Mouse (Mus musculus) spleen, adult 12 weeks (tissue): ENCODE measurements at regions not wholly inside any gene's neighbourhood (a gene's known extent, or its start where the extent isn't known, plus 50 kb on each side); places are given as distances from the start of the nearest gene placed in this dataset.

ENCODE experiments used
- DNase-seq: peaks from one replicate; pipeline ENCODE4 v3.0.0; 2022; ENCODE audit warnings: low spot score

DNA sequence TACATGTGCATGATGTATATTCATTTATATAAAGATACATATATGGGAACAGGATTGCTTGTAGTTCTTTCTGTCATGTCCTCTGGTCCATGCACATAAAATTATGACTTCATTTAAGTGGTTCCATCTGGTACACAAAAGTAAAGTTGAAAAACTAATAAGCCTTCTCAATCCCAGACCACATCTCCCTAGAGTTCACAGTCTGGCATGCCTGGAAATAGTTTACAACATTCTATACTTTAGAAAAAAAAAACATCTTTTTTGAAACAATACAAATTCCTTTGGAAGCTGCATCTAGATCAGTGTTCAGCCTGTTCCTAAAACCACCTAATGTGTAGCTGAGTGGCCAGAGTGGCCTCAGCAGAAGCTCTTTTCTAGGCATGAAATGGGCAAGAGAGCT is 578.2 kb upstream of the Marcks start:
- no peak for DNase-seq

- DNase-seq: no peak
Measured at GRCm38 (mm10) chr10:37711459-37711858, 572.7 kb upstream of the Marcks start.

- DNase-seq: no peak
Measured at GRCm38 (mm10) chr10:37694041-37694690, 555.4 kb upstream of the Marcks start.

DNA sequence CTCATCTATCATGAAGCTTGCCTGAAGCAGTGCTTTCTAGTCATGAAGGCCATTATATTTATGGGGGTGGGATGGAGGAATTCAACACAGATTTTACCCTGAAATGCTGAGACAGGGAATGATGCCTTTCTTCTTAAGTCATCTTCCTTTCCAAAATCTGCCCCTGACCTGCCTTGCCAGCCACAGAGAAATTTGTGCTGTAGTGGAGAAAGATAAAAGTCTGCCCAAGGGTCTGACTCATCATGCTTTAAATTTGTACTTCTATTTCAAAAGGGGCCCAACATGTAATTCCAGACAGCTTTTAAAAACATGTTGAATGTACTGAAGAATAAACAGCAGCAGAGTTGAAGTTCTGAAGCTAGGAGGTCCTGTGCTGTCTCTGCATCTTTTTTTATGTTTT is 554.1 kb upstream of the Marcks start:
- DNase-seq: no peak

DNA sequence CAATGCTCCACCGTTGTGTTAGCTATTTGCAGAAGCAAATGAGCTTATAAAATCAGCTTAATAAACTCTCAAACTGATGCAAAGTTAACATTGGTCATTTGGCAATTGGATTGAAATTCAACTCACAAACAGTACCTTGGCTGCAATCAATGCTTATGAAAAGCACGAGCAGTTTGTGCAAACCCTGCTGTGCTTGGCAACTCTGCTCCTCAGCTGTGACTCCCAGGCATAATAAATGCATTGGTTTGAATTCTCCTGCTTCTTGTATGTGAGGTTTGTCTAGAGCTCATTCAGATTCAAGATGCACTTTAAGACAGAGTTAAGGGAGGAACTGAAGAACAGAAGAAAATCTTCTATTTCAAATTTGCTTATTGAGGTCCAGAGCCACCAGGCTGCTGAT is 553.2 kb upstream of the Marcks start:
- DNase-seq: no peak

GRCm38 (mm10) chr10:37683101-37683500 is 544.4 kb upstream of the Marcks start:
- DNase-seq: no peak

- no peak for DNase-seq
Measured at GRCm38 (mm10) chr10:37680601-37681000, 541.9 kb upstream of the Marcks start.

- no peak for DNase-seq
Measured at GRCm38 (mm10) chr10:37677826-37678225, 539.1 kb upstream of the Marcks start.

DNA sequence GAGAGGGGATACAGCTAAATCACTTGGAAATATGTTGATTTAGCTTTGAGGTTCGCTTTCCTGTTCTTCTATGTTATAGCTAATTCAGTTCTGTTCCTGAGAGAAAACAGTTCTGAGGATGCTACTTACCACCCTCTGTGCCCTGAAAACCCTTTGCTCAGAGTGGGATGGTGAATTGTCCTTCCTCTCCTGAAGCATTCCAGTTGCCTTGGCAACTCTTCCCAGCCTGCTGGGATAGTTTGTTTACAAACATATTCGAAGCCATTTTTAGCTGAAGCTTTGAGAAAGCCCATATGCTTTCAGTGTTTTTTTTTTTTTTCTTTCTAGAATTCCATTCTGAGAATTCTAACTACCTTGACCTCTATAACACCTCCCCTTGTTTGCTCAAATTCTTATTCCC is 530.1 kb upstream of the Marcks start:
- DNase-seq: no peak

DNA sequence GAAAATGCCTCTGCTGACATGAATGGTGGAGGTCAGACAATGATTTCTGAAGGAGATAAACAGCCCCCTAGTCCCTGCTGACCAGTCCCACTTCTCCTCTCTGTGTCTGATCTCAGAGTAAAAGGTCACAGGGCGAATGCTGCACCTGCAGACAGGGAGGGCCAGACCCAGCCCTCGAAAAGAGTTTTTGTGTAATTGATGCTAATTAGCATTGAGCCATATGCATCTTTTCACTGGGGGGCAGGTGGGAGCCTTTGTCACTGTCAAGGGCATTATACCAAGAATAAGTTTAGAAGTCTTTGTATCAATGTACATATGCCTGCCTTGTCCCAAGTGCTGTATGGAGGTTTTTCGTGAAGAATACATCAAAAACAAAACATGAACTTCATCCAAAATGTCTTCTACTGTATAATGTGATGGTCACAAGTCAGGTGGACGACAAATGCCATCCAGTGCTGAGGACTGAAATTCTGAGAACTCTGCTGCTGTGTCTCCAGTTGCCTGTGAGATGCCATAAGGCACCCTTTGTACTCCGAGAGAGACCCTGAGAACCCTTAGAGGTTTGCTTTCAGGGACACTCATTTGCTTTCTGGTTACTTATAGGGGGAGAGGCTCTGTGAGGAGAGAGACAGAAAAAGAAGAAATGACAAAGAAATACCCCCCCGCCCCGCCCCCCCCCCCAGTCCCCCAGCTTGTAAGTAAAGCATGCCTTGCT is 528.5 kb upstream of the Marcks start:
- DNase-seq: no peak

DNA sequence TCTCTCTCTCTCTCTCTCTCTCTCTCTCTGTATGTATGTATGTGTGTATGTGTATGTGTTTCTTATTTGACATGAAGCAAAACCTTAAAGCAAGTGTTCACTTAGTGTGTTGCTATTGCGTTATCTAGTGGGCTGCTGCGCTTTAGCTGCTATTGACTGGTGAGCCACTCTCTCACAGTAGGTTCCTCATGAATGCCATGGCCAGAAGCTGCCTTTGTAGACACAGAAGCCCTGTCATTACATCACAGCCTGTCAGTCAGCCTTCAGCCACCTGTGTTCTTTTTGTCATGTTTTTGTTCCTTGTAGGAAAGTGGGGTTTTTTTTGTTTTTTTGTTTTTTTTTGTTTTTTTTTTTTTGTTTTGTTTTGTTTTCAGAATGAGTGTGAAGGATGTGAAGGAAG is 527.8 kb upstream of the Marcks start:
- DNase-seq: no peak

GRCm38 (mm10) chr10:37637001-37637562 is 498.4 kb upstream of the Marcks start:
- no peak for DNase-seq

- no peak for DNase-seq
Measured at GRCm38 (mm10) chr10:37636421-37636820, 497.7 kb upstream of the Marcks start.

DNA sequence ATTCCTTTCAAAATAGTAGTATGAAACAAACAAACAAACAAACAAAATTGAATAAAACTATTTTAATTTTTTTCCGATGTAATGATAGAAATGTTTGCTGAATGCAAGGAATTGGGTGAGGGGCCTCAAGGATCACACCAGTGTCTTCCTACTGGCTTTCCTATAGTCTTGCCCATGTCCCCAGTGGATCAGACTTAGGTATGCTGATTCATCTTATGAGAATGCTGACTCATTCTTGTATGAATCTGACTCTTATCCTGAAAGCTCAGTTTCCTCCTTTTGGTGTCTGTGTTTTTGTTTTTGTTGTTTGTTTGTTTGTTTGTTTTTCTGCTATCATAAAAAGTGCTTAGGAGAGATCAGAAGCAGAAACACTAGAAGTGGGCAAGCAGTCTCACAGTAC is 491.7 kb upstream of the Marcks start:
- no peak for DNase-seq

GRCm38 (mm10) chr10:37627900-37628299 is 489.2 kb upstream of the Marcks start:
- no peak for DNase-seq

DNA sequence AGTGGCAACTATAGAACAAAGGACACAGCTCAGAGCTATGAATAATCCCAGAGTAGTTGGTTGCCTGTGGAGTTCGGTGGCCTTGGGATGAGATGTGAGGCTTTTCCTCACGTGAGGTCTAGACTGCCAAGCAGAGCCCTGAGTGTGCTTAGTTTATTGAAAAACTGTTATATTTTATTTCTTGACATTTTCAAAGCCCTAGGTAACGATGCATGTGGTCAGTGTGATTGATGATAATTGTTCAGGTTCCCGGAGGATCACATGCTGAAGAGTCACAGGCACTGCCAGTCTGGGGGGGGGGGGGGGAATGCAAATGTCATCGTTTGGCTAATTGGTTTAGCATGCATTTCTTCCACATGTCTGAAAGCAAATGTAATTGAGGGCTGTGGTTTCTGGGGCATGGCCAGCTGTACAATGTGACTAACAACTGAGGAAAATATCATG is 488.1 kb upstream of the Marcks start:
- no peak for DNase-seq

DNA sequence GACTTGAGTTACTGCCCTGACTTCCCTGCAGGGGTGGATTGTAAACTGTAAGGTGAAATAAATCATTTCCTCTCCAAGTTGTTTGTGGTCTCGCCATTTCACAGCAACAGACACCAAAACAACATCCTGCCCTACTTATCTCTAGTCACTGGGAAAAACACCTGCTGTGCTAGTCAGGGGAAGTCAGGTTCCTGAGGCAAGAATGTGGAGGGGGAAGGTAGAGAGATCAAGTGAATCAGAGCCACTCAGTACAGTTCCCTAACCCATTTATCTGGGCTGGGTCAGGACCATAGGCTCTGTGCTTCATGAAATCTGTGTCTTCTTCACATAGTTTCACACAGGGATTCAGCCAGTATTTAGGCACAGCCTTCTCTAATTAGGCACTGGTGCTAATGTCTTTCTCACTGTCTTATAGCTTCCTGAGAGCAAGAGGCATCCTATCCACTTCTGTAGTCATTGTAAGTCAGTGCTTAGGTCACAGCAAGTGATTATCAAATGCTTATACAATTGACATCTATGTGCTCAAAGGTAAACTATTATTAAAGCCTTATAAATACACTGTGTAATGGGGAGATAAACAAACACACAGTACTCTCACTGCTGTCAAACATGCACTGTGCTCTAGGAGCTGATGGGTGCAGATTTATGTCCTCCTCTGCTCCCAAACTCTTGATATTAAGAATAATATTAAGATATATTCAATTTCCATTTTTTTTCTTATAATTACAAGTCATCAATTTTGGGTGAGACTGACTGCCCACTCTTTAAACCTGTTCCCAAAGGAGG is 487.4 kb upstream of the Marcks start:
- no peak for DNase-seq

DNA sequence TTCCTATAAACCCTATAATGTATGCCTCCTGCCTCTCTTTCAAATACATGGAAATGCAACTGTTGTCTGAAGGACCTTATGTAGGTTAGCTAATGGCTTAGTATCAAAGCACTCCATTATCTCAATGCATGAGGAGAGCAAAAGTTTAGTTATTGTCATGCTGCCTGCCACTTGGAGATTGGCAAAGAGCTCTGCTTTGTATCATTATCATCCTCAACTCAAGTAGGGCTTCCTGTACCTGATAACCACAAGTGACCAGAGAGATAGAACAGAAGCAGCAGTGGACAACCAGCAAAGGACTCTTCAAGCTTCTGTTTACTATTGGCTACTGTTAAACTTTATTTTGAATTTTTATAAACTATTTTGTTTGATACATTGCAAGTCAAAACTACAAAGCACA is 484.3 kb upstream of the Marcks start:
- no peak for DNase-seq

- DNase-seq: no peak
Measured at GRCm38 (mm10) chr10:37618606-37619005, 479.9 kb upstream of the Marcks start.

GRCm38 (mm10) chr10:37617708-37618300 is 479.1 kb upstream of the Marcks start:
- DNase-seq: no peak

DNA sequence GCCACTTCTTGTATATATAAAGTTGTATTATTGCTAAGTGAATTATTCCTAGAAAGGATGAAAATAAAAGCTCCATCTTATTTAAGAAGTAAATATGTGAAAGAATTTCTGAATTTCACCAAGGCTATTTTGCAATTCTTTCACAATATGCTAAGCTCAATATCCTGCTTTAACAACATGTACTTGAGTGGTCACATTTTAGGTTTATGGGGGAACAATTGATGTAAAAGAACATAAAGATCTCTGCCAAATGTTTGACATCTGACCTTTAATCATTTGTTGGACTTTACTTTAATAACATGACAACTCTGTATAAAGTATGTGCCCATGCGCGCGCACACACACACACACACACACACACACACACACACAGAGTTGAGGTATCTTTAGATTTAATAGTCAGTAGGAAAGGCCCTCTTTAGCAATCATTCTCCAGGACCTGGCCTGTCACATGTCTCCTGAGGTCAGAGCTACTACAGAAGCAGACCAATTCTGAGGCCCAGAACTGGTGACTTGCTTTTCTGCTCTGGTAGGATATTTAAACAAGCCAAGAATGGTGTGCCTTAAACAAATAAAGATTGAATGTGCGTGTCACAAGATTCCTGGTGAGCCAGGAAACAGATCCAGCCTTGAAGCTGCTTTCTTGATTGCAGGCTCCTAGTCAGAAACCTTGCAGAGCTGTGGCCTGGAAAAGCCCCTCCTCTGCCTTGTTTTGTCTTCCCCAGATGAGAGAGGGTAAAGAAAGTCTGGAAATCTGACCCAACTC is 477.4 kb upstream of the Marcks start:
- no peak for DNase-seq

GRCm38 (mm10) chr10:37613936-37614335 is 475.2 kb upstream of the Marcks start:
- no peak for DNase-seq
